Mouse (Mus musculus) neural tube, embryonic 12.5 days (tissue): ENCODE results near the gene Zfp704. TPM values are rescaled to one million over a fixed set of nuclear protein-coding genes. Genes with fewer than 3 reads are reported as not detected.

Experiments
- ATAC-seq: fragments of 200-750 bp; cut with Nextera tagmentation; 2 replicates; pipeline ENCODE4 v1.8.0; 2017; ENCODE audit warnings: low read depth, mild to moderate bottlenecking, moderate TSS enrichment, moderate library complexity; ENCODE audit not compliant: low FRiP score
- H3K27ac ChIP-seq: fragments of 300-500 bp; sonication (generic); 2 replicates; pipeline ENCODE4 v1.5.1; 2016
- H3K27me3 ChIP-seq: fragments of 300-500 bp; sonication (generic); replicated peaks from 2 replicates; pipeline ENCODE4 v1.6.1; 2016; ENCODE audit warnings: mild to moderate bottlenecking
- H3K36me3 ChIP-seq: fragments of 300-500 bp; sonication (generic); 2 replicates; pipeline ENCODE4 v1.6.1; 2016; ENCODE audit warnings: mild to moderate bottlenecking
- H3K4me1 ChIP-seq: fragments of 300-500 bp; sonication (generic); 2 replicates; pipeline ENCODE4 v1.6.1; 2016
- H3K4me2 ChIP-seq: fragments of 300-500 bp; sonication (generic); replicated peaks from 2 replicates; pipeline ENCODE4 v1.6.1; 2016; ENCODE audit warnings: mild to moderate bottlenecking
- H3K4me3 ChIP-seq: fragments of 300-500 bp; sonication (generic); 2 replicates; pipeline ENCODE4 v1.5.1; 2016
- H3K9ac ChIP-seq: fragments of 300-500 bp; sonication (generic); 2 replicates; pipeline ENCODE4 v1.6.1; 2016; ENCODE audit warnings: mild to moderate bottlenecking
- H3K9me3 ChIP-seq: fragments of 300-500 bp; sonication (generic); 2 replicates; pipeline ENCODE4 v1.6.1; 2016; ENCODE audit warnings: mild to moderate bottlenecking
- WGBS: fragments of 180-500 bp; shearing (Covaris S2); methylation state at CpG from one replicate; pipeline ENCODE4 v1.1.7; 2016; 5-methylcytosine and 5-hydroxymethylcytosine counted together
- polyA plus RNA-seq: library from polyadenylated mRNA; unstranded; fragments of >200 nt; fragmentation: Nextera tagmentation; extraction: Ambion mirVana; gene quantifications from 2 replicates; pipeline ENCODE4 v1.2.1, GENCODE M21; 2016

The Zfp704 gene
- polyA plus RNA-seq = 6.9 and 7.0 TPM in 2 replicates

GRCm38 (mm10) chr3:9609581-9610341 lies at the start of gene Zfp704:
TSS of gene Zfp704 (minus strand) at chr3:9610085.
- peak; percentile 90 for ATAC-seq
- Histone ChIP-seq H3K27ac (peak within 1 kb of the TSS; percentile 92), H3K27me3 (peaks cover 5% of the 10 kb centered on the region; the same call in 1 of the 2 replicates), H3K4me1 (peaks cover 29% of the 10 kb centered on the region), H3K9ac (peak within 1 kb of the TSS; percentile 92), H3K4me2 (peak within 1 kb of the TSS; percentile 78), H3K9me3 (no peaks in the 10 kb centered on the region), H3K36me3 (no peaks in the 10 kb centered on the region), H3K4me3 (peak within 1 kb of the TSS; percentile 87)
- WGBS = 1% methylated on average over 73 of the region's 97 CpGs

- Histone ChIP-seq H3K9ac (no peak overlapping the region), H3K9me3 (no peaks in the 10 kb centered on the region), H3K27me3 (no peaks in the 10 kb centered on the region), H3K27ac (no peak overlapping the region), H3K4me1 (peaks cover 6% of the 10 kb centered on the region), H3K4me2 (no peak overlapping the region), H3K36me3 (no peaks in the 10 kb centered on the region), H3K4me3 (no peak overlapping the region)
- WGBS = 90% methylated on average over 10 of the region's 10 CpGs
- ATAC-seq = no peak
These were observed 23.4 kb upstream of the Zfp704 start for GRCm38 (mm10) chr3:9633036-9634005.

- ATAC-seq = no peak
- no peaks in the 10 kb centered on the region for H3K27me3 ChIP-seq
- H3K9ac ChIP-seq = no peak overlapping the region
- no peak overlapping the region for H3K27ac ChIP-seq
- H3K4me1 ChIP-seq = peaks cover 6% of the 10 kb centered on the region
- no peak overlapping the region for H3K4me3 ChIP-seq
- H3K4me2 ChIP-seq = peak overlapping the region; percentile 43
- 18% methylated on average over 17 of the region's 17 CpGs for WGBS
- no peaks in the 10 kb centered on the region for H3K9me3 ChIP-seq
- no peaks in the 10 kb centered on the region for H3K36me3 ChIP-seq
These were observed 20.1 kb upstream of the Zfp704 start for GRCm38 (mm10) chr3:9629951-9630350.

GRCm38 (mm10) chr3:9628041-9628440 lies 18.2 kb upstream of the Zfp704 start:
- Histone ChIP-seq H3K27me3 (no peaks in the 10 kb centered on the region), H3K27ac (no peak overlapping the region), H3K4me3 (no peak overlapping the region), H3K4me2 (no peak overlapping the region), H3K9me3 (no peaks in the 10 kb centered on the region), H3K36me3 (no peaks in the 10 kb centered on the region), H3K4me1 (peaks cover 6% of the 10 kb centered on the region), H3K9ac (no peak overlapping the region)
- 80% methylated on average over 4 of the region's 4 CpGs for WGBS
- ATAC-seq = no peak

DNA sequence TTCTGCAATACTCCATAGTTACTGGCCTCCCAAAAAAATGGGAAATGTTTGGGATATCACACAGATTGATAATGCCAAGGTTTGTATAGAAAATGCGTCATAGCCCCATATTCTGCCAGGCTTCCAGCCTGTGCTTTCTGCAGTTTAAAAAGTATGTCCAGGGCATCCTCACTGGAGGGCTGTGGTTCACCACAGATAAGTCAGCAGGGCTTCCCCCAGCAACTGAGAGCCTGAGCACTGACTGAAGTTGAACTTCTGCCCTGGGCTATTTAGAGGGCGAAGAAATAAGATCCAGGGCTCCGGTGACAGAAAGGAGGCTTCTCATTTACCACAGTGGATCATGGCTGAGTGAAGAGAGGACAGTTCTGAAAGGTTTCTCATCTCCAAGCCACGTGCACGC lies 16.3 kb upstream of the Zfp704 start:
- Histone ChIP-seq H3K4me3 (no peak overlapping the region), H3K9ac (no peak overlapping the region), H3K9me3 (no peaks in the 10 kb centered on the region), H3K27me3 (no peaks in the 10 kb centered on the region), H3K36me3 (no peaks in the 10 kb centered on the region), H3K27ac (no peak overlapping the region), H3K4me2 (no peak overlapping the region), H3K4me1 (peaks cover 6% of the 10 kb centered on the region)
- 80% methylated on average over 5 of the region's 5 CpGs for WGBS
- ATAC-seq = no peak

GRCm38 (mm10) chr3:9620611-9621010 lies 10.7 kb upstream of the Zfp704 start:
- Histone ChIP-seq H3K9me3 (no peaks in the 10 kb centered on the region), H3K9ac (no peak overlapping the region), H3K4me1 (no peaks in the 10 kb centered on the region), H3K27me3 (no peaks in the 10 kb centered on the region), H3K27ac (no peak overlapping the region), H3K36me3 (no peaks in the 10 kb centered on the region), H3K4me3 (no peak overlapping the region), H3K4me2 (no peak overlapping the region)
- 94% methylated on average over 12 of the region's 12 CpGs for WGBS
- ATAC-seq = no peak

GRCm38 (mm10) chr3:9619562-9620275 lies 9.8 kb upstream of the Zfp704 start:
- H3K4me1 ChIP-seq = no peaks in the 10 kb centered on the region
- H3K27me3 ChIP-seq = no peaks in the 10 kb centered on the region
- no peaks in the 10 kb centered on the region for H3K9me3 ChIP-seq
- 61% methylated on average over 6 of the region's 6 CpGs for WGBS
- no peak overlapping the region for H3K4me2 ChIP-seq
- no peak overlapping the region for H3K9ac ChIP-seq
- H3K4me3 ChIP-seq = no peak overlapping the region
- H3K27ac ChIP-seq = no peak overlapping the region
- no peaks in the 10 kb centered on the region for H3K36me3 ChIP-seq
- ATAC-seq = no peak

DNA sequence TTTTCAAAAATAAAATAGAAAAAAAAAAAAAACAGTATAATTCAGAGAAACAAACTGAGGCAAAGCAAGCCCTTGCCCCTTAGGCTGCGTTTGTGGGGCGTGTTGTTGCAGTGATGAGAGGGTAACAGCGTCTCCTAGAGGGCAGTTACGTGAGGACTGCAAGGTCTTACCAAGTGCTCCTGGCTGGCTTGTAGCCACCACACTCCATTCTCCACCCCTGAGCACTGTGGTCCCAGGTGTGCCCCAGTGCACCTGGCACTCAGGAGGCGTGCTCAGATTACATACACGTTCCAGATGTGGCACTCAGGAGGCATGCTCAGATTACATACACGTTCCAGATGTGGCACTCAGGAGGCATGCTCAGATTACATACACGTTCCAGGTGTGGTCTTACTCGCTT lies 7.2 kb upstream of the Zfp704 start:
- H3K27me3 ChIP-seq = no peaks in the 10 kb centered on the region
- no peaks in the 10 kb centered on the region for H3K9me3 ChIP-seq
- H3K36me3 ChIP-seq = no peaks in the 10 kb centered on the region
- ATAC-seq = no peak
- no peak overlapping the region for H3K27ac ChIP-seq
- H3K4me3 ChIP-seq = no peak overlapping the region
- no peaks in the 10 kb centered on the region for H3K4me1 ChIP-seq
- H3K4me2 ChIP-seq = no peak overlapping the region
- no peak overlapping the region for H3K9ac ChIP-seq
- WGBS = 73% methylated on average over 9 of the region's 9 CpGs

GRCm38 (mm10) chr3:9614676-9615075 lies 4.8 kb upstream of the Zfp704 start:
- WGBS = 77% methylated on average over 12 of the region's 12 CpGs

GRCm38 (mm10) chr3:9614011-9614410 lies 4.1 kb upstream of the Zfp704 start:
- Histone ChIP-seq H3K4me1 (0 out of 2 replicates have a peak, but pooled peaks cover 6% of the 10 kb centered on the region), H3K4me3 (no peak overlapping the region), H3K9me3 (no peaks in the 10 kb centered on the region), H3K9ac (no peak overlapping the region), H3K36me3 (no peaks in the 10 kb centered on the region), H3K27ac (no peak overlapping the region), H3K4me2 (no peak overlapping the region), H3K27me3 (peaks cover 5% of the 10 kb centered on the region; the same call in 1 of the 2 replicates)
- ATAC-seq = no peak
- WGBS = 74% methylated on average over 8 of the region's 8 CpGs

More at GRCm38 (mm10) chr3:9614676-9615075, 4.8 kb upstream of the Zfp704 start:
- no peak overlapping the region for H3K4me3 ChIP-seq
- no peak overlapping the region for H3K27ac ChIP-seq
- no peak overlapping the region for H3K9ac ChIP-seq
- ATAC-seq = no peak
- peaks cover 5% of the 10 kb centered on the region; the same call in 1 of the 2 replicates for H3K27me3 ChIP-seq
- H3K36me3 ChIP-seq = no peaks in the 10 kb centered on the region
- H3K4me1 ChIP-seq = 0 out of 2 replicates have a peak, but pooled peaks cover 6% of the 10 kb centered on the region
- H3K4me2 ChIP-seq = no peak overlapping the region
- no peaks in the 10 kb centered on the region for H3K9me3 ChIP-seq

GRCm38 (mm10) chr3:9611226-9611625 lies 1.3 kb upstream of the Zfp704 start:
- peaks cover 5% of the 10 kb centered on the region; the same call in 1 of the 2 replicates for H3K27me3 ChIP-seq
- no peak overlapping the region for H3K9ac ChIP-seq
- no peak overlapping the region for H3K27ac ChIP-seq
- 74% methylated on average over 4 of the region's 4 CpGs for WGBS
- no peak for ATAC-seq
- no peak overlapping the region for H3K4me2 ChIP-seq
- peaks cover 24% of the 10 kb centered on the region for H3K4me1 ChIP-seq
- no peaks in the 10 kb centered on the region for H3K9me3 ChIP-seq
- H3K4me3 ChIP-seq = no peak overlapping the region
- H3K36me3 ChIP-seq = no peaks in the 10 kb centered on the region
